Mouse (Mus musculus): ENCODE results near the gene Olfr659.

Gene Olfr659

GRCm38 (mm10) chr7:104666453-104666852 is at the start of gene Olfr659:
Olfr659 (plus strand) TSS chr7:104666753.
- no peak for DNase-seq

GRCm38 (mm10) chr7:104624494-104624893 is 42.1 kb upstream of the Olfr659 start, which contains the start of gene Olfr657:
Olfr657 (plus strand) TSS chr7:104624794.
- no peak for DNase-seq

GRCm38 (mm10) chr7:104646841-104647482 is 19.6 kb upstream of the Olfr659 start, which contains the start of gene Olfr658:
Olfr658 (minus strand) TSS chr7:104647305.
- DNase-seq, result peak; percentile 14 to 34

GRCm38 (mm10) chr7:104686201-104686600 is 19.6 kb downstream of the Olfr659 start, which contains the start of gene Olfr661:
Olfr661 (plus strand) TSS chr7:104686501.
- DNase-seq, result no peak
